Mouse (Mus musculus) small intestine, adult 2 months (tissue): Measurements from ENCODE around the gene Serpina3c. TPM values are rescaled to one million over a fixed set of nuclear protein-coding genes. Genes with fewer than 3 reads are reported as not detected.

Experiments used
- H3K27ac ChIP-seq: fragments of 200-500 bp; 2 replicates; pipeline ENCODE4 v1.5.1; 2012; ENCODE audit warnings: low read depth, low read length, control low read depth, inconsistent platforms; ENCODE audit not compliant: insufficient read depth
- H3K27me3 ChIP-seq: fragments of 200-500 bp; 2 replicates; pipeline ENCODE4 v1.6.1; 2012; ENCODE audit warnings: mild to moderate bottlenecking, moderate library complexity, low read length, inconsistent platforms; ENCODE audit not compliant: control insufficient read depth, insufficient read depth
- H3K36me3 ChIP-seq: fragments of 200-500 bp; 2 replicates; pipeline ENCODE4 v1.6.1; 2012; ENCODE audit warnings: mild to moderate bottlenecking, low read length, control low read depth, inconsistent platforms; ENCODE audit not compliant: control insufficient read depth, insufficient read depth
- H3K4me1 ChIP-seq: fragments of 200-500 bp; 2 replicates; pipeline ENCODE4 v1.6.1; 2012; ENCODE audit warnings: low read length, inconsistent platforms, mixed read lengths; ENCODE audit not compliant: control insufficient read depth, insufficient read depth, insufficient read length
- H3K4me3 ChIP-seq: fragments of 200-500 bp; 2 replicates; pipeline ENCODE4 v1.5.1; 2012; ENCODE audit warnings: low read depth, mild to moderate bottlenecking, control low read depth, inconsistent platforms, low read length, moderate library complexity
- CTCF ChIP-seq: fragments of 200-500 bp; IDR thresholded peaks from 2 replicates; pipeline ENCODE4 v1.5.1; 2012; ENCODE audit warnings: low read depth, mild to moderate bottlenecking, control low read depth, inconsistent platforms, low read length, moderate library complexity, mixed read lengths; ENCODE audit not compliant: insufficient replicate concordance, insufficient read length; ENCODE audit errors: extremely low read depth
- POLR2A ChIP-seq: fragments of 200-500 bp; IDR thresholded peaks from 2 replicates; pipeline ENCODE4 v1.6.1; 2012; ENCODE audit warnings: low read depth, mild to moderate bottlenecking, control low read depth, inconsistent platforms, low read length, moderate library complexity
- WGBS: fragments of 180-500 bp; shearing (Covaris S2); methylation state at CpG from one replicate; pipeline ENCODE4 v1.1.7; 2018; 5-methylcytosine and 5-hydroxymethylcytosine counted together
- polyA plus RNA-seq: library from polyadenylated mRNA; depleted of rRNA; stranded (reverse); fragments of >200 nt; gene quantifications from 2 replicates; pipeline ENCODE4 v1.2.3, GENCODE M21; 2012

The Serpina3c gene
- polyA plus RNA-seq, 1 experiment = 0.14 TPM

DNA sequence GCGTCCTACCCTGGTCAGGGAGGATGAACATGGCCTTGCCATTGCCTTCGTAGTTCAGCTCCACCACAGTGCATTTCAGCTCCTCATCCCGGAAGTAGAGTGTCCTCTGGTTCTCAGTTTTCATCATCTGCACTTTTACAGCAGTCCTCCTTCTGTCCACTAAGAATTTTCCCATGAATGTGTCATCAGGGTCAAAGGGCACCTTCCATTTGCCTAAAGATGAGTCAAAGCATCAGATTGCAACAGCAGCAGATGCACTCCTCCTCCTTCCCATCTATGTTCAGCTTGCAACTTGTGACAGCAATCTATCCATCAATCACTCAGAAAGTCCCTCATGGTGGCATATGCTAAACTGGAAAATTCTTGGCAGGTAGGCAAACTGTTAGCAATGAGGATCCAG lies 22.0 kb upstream of the Serpina3c start:
- no peaks in the 10 kb centered on the region for H3K36me3 ChIP-seq
- H3K27me3 ChIP-seq = no peaks in the 10 kb centered on the region
- no peak overlapping the region for H3K27ac ChIP-seq
- whole genome bisulfite sequencing = 80% methylated on average over 3 of the region's 3 CpGs
- no peaks in the 10 kb centered on the region for H3K4me1 ChIP-seq
- TF ChIP-seq POLR2A (no peak), CTCF (no peak)
- H3K4me3 ChIP-seq = no peak overlapping the region

DNA sequence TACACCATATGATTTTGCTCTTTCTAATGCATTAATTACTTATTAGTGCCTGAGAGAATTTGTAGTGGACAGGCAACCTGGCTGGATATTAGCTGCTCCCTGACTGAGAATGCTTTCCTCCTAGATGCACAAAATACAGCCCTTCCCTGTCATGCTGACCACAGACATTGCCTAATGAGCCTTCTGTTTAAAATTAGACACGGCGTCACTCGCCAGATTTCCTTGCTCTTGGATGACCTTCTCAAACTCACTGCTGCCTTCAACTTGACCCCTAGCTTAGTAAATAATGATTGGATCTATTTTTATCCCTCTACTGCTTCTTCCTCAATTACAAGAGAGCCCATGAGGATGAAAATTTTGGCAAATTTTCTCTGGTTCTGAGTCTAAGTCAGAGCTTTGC lies 21.1 kb upstream of the Serpina3c start:
- Histone ChIP-seq H3K4me3 (no peak overlapping the region), H3K27me3 (no peaks in the 10 kb centered on the region), H3K36me3 (no peaks in the 10 kb centered on the region), H3K4me1 (no peaks in the 10 kb centered on the region), H3K27ac (no peak overlapping the region)
- TF ChIP-seq POLR2A (no peak), CTCF (no peak)
- WGBS = 66% methylated on average over 3 of the region's 3 CpGs

DNA sequence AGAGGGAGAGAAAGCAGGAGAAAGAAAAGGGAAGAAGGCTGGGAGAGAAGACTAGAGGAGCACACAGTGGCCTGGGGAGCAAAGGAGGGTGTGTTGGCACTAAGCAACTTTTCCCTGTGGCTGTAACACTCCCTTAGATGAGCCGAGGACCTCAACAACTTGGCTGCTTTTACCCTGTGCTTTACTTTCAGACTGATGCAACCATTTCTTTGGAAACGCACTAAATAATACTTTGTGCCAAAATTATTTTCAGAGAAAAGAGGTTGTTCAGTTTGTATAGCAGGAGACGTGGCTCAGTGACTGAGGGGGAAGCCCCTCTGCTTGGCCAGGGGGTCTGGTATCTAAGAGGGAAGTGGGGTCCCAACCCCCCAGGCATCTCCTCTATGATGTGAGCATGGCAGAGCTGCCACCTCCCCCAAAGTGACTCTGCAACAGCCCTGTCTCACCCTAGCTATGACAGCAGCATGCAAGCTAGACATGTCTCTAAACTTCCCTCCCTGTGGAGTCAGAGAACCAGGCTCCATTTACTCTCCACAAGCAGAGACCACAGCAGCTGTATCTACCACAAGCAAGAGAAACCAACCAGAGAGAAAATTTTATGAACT lies 527 bp downstream of the Serpina3c start:
- Histone ChIP-seq H3K27ac (no peak overlapping the region), H3K27me3 (no peaks in the 10 kb centered on the region), H3K4me1 (peaks cover 5% of the 10 kb centered on the region; the same call in 1 of the 2 replicates), H3K36me3 (no peaks in the 10 kb centered on the region), H3K4me3 (no peak overlapping the region)
- WGBS = 74% methylated on average over 3 of the region's 3 CpGs
- no peak for TF ChIP-seq POLR2A
- TF ChIP-seq CTCF = no peak

DNA sequence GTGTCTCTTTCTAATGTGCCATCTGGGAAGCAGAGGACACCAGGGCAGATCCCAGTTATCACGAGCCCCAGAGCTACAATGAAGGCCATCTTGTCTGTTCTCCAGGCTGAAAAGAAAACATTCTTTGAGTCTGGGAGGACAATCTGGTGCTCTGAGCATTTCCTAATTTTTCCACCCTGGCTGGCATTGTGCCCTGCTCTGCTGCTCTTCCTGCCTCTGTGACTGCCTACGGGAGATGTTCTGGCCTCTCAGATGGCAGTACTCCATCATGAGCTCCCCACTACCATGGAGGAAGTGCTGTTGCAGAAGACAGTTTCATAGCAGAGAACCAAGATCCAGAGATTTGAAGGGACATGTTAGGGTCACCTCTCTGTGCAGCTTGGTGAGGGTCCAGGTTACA lies 1.7 kb downstream of the Serpina3c start:
- TF ChIP-seq POLR2A (no peak), CTCF (no peak)
- no peak overlapping the region for H3K4me3 ChIP-seq
- H3K27ac ChIP-seq = no peak overlapping the region
- no peaks in the 10 kb centered on the region for H3K36me3 ChIP-seq
- 74% methylated on average over 2 of the region's 2 CpGs for WGBS
- no peaks in the 10 kb centered on the region for H3K27me3 ChIP-seq
- peaks cover 5% of the 10 kb centered on the region; the same call in 1 of the 2 replicates for H3K4me1 ChIP-seq

DNA sequence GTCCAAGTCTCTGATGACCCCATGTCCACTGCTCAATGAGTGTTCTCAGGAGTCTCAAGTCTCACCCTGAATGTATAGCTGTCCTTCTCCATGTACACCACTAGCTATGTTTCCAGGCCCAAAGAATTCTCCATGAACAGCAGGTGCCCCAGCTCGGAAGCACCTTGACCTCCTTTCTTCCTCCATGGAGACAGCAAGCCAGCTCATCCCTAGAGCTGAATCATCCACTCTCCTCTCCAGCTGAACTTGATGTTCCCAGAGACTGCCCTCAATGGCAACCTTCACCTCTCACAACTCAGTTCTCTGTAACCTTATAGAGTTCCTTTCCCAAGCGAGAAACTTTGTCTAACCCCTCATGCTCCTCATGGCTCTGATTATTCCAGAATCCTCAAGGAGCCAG lies 8.1 kb downstream of the Serpina3c start:
- Histone ChIP-seq H3K27me3 (no peaks in the 10 kb centered on the region), H3K27ac (no peak overlapping the region), H3K4me1 (peaks cover 22% of the 10 kb centered on the region; the same call in 1 of the 2 replicates), H3K36me3 (no peaks in the 10 kb centered on the region), H3K4me3 (no peak overlapping the region)
- WGBS = 91% methylated on average over 2 of the region's 2 CpGs
- no peak for TF ChIP-seq CTCF
- TF ChIP-seq POLR2A = no peak

DNA sequence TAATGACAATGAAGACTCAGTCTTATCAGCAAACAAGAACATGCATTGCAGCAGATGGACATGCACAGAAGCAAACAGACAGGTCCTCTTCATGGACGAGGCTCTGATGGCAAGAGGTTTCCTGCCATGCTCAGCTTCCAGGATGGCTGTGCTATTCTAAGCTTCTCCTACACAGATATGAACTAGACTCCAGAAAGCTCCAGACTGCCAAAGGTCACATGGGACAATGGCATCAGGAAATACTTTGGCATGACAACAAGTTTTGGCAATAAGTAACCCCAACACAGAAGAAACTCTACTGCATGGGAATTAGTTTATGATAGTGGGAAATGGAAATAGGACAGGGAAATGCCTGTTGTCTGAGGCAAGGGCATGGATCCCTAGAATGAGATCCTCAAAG lies 10.4 kb downstream of the Serpina3c start:
- no peak overlapping the region for H3K27ac ChIP-seq

DNA sequence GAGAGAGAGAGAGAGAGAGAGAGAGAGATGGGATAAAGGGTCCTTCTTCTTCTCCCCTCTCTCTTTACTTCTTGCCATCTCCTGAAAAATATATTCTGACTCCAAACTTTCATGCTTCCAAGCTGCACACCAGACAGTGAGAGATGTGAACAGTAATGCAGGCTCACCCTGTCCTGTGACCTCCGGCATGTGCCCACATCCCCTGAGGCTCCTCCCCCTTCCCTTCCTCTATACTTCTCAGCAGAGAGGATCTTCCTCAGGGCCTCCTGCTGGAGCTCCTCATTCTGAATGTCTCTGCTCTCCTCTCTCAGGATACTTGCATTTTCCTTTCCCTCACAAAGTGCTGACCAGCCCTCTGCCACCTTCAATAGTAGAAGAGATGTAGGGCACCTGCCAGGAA lies 11.2 kb downstream of the Serpina3c start:
- Histone ChIP-seq H3K4me1 (peaks cover 36% of the 10 kb centered on the region; the same call in 1 of the 2 replicates), H3K4me3 (no peak overlapping the region)
- TF ChIP-seq POLR2A (no peak), CTCF (no peak)

More for the DNA sequence above, 10.4 kb downstream of the Serpina3c start:
- peaks cover 36% of the 10 kb centered on the region; the same call in 1 of the 2 replicates for H3K4me1 ChIP-seq
- TF ChIP-seq CTCF (no peak), POLR2A (no peak)
- 17% methylated on average over 1 of the region's 1 CpGs for WGBS
- no peak overlapping the region for H3K4me3 ChIP-seq
- no peaks in the 10 kb centered on the region for H3K27me3 ChIP-seq
- H3K36me3 ChIP-seq = no peaks in the 10 kb centered on the region

More for the DNA sequence above, 11.2 kb downstream of the Serpina3c start:
- H3K36me3 ChIP-seq = no peaks in the 10 kb centered on the region
- no peaks in the 10 kb centered on the region for H3K27me3 ChIP-seq
- WGBS = 67% methylated on average over 1 of the region's 1 CpGs
- no peak overlapping the region for H3K27ac ChIP-seq
